Comparison of ENCODE assay signal across 10 mouse cellular contexts in genomic region chr12:71147641-71148040, GRCm38 (mm10). TPM values are rescaled to one million over a fixed set of nuclear protein-coding genes. Genes with fewer than 3 reads are reported as not detected.
DNase-seq lines count a peak whose midpoint lies in the region; ATAC-seq lines count a peak whose summit lies in the region.
"Had no signal": no experiment of that assay in that cellular context is flagged by ENCODE, and none has a peak within 500 bp of the region (broad histone marks: within the 10 kb centered on the region; RNA-seq: fewer than 3 reads in every experiment).

No protein-coding gene starts in this region.

- no peak for ATAC-seq in heart, embryonic 12.5 days (ENCODE audit: insufficient number of reproducible peaks, low FRiP score)
- ATAC-seq in megakaryocyte progenitor cell, adult 5-6 weeks (replicated peaks; ENCODE audit: poor library complexity), result peak; percentile 75

- no peaks in the 10 kb centered on the region for H3K27me3 ChIP-seq in heart, embryonic 12.5 days (replicated peaks)

- no peak overlapping the region for H3K9ac ChIP-seq in heart, embryonic 12.5 days

- no peak overlapping the region for H3K4me3 ChIP-seq in heart, embryonic 12.5 days

- DNase-seq in heart, adult 8-10 months (ENCODE audit: low spot score), result peak; percentile 28
- peak; percentile 31 for DNase-seq in urinary bladder, postnatal 25 days (ENCODE audit: low spot score)
- no peak for DNase-seq in urinary bladder, adult 18-20 months (ENCODE audit: low spot score in 2 of 2)
- peak; percentile 61 to 75 for DNase-seq in cerebellum, postnatal 25 days
- DNase-seq in kidney, postnatal 14 days, result peak; percentile 55
- DNase-seq in thymus, postnatal 4 days, result peak; percentile 72

- no peaks in the 10 kb centered on the region for H3K9me3 ChIP-seq in heart, embryonic 12.5 days (replicated peaks)

- WGBS in heart, embryonic 12.5 days, result 71% methylated on average over 3 of the region's 3 CpGs

- H3K4me2 ChIP-seq in heart, embryonic 12.5 days, result no peak overlapping the region

- no peaks in the 10 kb centered on the region for H3K4me1 ChIP-seq in heart, embryonic 12.5 days (replicated peaks)

- H3K27ac ChIP-seq in heart, embryonic 12.5 days (ENCODE audit: poor library complexity, severe bottlenecking), result no peak overlapping the region

- H3K36me3 ChIP-seq in heart, embryonic 12.5 days, result peaks cover 79% of the 10 kb centered on the region

RNA-seq across cellular contexts. Expression of gene 2700049A03Rik, which starts 11.0 kb away (rescaled TPM):
- total RNA-seq in heart, adult 8-10 months (2022), result 1 to 10 TPM; 2.8 to 3.7 (median 3.5) TPM
- polyA plus RNA-seq in heart, embryonic 12.5 days (2016; fragmentation: Nextera tagmentation; extraction: Ambion mirVana), result 9.6 and 10.5 TPM in 2 replicates
- total RNA-seq in megakaryocyte progenitor cell, adult 5-6 weeks (2015), result 19.4 and 20.3 TPM in 2 replicates
- 10.9 and 16.3 TPM in 2 replicates for total RNA-seq in megakaryocyte progenitor cell, adult 5-6 weeks (2017)

RNA-seq across cellular contexts. Expression of gene Timm9, which starts 11.2 kb away (rescaled TPM):
- total RNA-seq in heart, adult 8-10 months (2022), result 10 to 100 TPM; 26.9 to 32.8 (median 28.3) TPM
- 104 and 107 TPM in 2 replicates for polyA plus RNA-seq in heart, embryonic 12.5 days (2016; fragmentation: Nextera tagmentation; extraction: Ambion mirVana)
- total RNA-seq in megakaryocyte progenitor cell, adult 5-6 weeks (2015), result 97.0 and 102 TPM in 2 replicates
- 60.6 and 76.3 TPM in 2 replicates for total RNA-seq in megakaryocyte progenitor cell, adult 5-6 weeks (2017)

RNA-seq across cellular contexts. Expression of gene Tomm20l, which starts 36.4 kb away (rescaled TPM):
- total RNA-seq in heart, adult 8-10 months (2022), result 1 to 10 TPM; 1.0 to 1.8 (median 1.5) TPM
- polyA plus RNA-seq in heart, embryonic 12.5 days (2016; fragmentation: Nextera tagmentation; extraction: Ambion mirVana), result not detected in 2 replicates
- not detected in 2 replicates for total RNA-seq in megakaryocyte progenitor cell, adult 5-6 weeks (2015)
- total RNA-seq in megakaryocyte progenitor cell, adult 5-6 weeks (2017), result not detected in 2 replicates
- total RNA-seq: layer of hippocampus, adult 18-20 months had no signal
- polyA plus RNA-seq: neural tube, embryonic 14.5 days had no signal

Comparison
In these comparisons a context has a peak if more than half of its experiments do, and no peak if none do; other contexts are left out.
1. DNase-seq: peak in heart, adult 8-10 months (single experiment), urinary bladder, postnatal 25 days (single experiment), cerebellum, postnatal 25 days (2 of 2), kidney, postnatal 14 days (single experiment) and thymus, postnatal 4 days (single experiment); none in urinary bladder, adult 18-20 months (0 of 2).